Mouse (Mus musculus) hindlimb bud, embryonic 11.5 days (tissue): Measurements from ENCODE around the gene Pygm.

Experiments used
- DNase-seq: peaks from one replicate; pipeline ENCODE4 v3.0.0-alpha.2; 2012; ENCODE audit warnings: low read depth, low spot score; ENCODE audit errors: extremely low spot score

Pygm gene

DNA sequence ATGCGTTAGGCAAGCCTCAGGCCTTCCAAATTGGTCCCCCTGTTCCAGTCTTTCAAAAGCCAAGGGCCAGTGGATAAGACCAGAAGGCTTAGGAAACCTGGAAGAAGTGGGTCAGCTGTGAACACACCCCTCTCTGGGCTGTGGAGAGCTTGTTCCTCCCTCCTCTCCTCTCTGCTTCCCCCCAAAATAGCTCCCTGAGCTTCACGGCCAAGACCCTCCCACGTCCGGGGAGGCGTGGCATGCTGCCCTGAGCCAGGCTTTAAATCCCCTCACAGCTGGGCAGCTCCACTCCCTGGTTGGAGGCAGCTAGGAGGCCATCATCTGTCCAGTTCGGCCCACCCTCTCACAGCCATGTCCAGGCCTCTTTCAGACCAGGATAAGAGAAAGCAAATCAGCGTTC, at the start of gene Pygm:
Gene Pygm, plus strand, starts transcription at position 272 of the 400 bp plus-strand sequence.
- DNase-seq, result no peak

GRCm38 (mm10) chr19:6334673-6335457, 49.3 kb upstream of the Pygm start, which contains the start of gene Men1:
Gene Men1, plus strand, starts transcription at chr19:6334979.
- peak; percentile 94 for DNase-seq

GRCm38 (mm10) chr19:6335458-6335827, 48.8 kb upstream of the Pygm start:
- DNase-seq, result no peak

DNA sequence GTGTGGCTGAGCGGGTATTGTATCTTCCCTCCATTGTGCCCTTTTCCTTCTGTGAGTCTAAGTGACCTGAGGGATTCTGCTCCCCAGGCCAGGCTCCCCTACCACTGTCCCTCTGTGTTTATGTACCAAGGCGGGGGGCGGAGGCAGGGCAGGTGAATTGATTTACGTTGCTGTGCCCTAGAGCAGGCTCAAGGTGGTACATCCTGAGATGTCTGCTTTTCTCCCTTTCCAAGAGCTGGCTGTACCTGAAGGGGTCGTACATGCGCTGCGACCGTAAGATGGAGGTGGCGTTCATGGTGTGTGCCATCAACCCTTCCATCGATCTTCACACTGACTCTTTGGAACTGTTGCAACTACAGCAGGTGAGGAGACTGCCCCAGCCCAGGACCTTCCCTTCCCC, 47.3 kb upstream of the Pygm start:
- no peak for DNase-seq

DNA sequence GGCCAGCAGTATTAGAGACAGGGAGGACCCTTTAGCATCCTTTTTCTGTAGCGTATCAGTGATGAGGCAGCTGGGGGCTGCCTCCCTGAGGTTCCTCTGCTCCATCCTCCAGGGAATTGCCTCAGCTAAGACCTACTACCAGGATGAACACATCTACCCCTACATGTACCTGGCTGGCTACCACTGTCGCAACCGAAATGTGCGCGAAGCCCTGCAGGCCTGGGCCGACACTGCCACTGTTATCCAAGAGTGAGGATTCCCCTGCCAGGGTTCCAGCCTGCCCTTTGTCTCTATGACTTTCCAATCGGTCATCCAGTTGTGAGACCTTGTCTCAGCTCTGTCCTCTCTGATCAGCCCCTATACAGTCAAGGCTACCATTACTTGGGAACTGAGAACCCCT, 46.0 kb upstream of the Pygm start:
- no peak for DNase-seq

DNA sequence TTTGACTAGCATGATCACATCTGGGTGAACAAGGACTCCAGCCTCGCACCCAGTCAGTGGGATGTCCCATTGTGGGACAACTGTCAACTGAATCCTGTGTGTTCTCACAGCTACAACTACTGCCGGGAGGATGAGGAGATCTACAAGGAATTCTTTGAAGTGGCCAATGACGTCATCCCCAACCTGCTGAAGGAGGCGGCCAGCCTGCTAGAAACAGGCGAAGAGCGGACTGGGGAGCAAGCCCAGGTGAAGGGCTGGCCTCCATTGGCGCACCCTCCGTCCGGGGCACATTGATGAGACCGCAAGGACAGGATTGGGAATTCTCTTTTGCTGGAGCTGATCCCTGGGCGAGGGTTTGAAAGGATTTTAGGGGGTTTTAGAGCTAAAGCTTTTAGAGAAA, 45.5 kb upstream of the Pygm start:
- no peak for DNase-seq

DNA sequence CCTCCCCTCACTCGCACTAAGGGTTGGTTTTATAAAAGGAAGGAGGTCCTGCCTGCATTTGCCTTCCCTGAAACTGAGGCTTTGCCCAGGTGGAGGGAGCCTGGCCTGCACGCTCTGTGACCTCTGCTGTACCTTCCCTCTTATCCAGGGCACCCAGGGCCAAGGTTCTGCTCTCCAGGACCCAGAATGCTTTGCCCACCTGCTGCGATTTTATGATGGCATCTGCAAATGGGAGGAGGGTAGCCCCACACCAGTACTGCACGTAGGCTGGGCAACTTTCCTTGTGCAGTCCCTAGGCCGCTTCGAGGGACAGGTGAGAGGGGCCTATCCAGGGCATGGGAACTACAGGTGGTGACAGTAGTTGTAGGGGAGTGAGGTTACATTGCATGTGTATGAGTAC, 45.0 kb upstream of the Pygm start:
- no peak for DNase-seq

DNA sequence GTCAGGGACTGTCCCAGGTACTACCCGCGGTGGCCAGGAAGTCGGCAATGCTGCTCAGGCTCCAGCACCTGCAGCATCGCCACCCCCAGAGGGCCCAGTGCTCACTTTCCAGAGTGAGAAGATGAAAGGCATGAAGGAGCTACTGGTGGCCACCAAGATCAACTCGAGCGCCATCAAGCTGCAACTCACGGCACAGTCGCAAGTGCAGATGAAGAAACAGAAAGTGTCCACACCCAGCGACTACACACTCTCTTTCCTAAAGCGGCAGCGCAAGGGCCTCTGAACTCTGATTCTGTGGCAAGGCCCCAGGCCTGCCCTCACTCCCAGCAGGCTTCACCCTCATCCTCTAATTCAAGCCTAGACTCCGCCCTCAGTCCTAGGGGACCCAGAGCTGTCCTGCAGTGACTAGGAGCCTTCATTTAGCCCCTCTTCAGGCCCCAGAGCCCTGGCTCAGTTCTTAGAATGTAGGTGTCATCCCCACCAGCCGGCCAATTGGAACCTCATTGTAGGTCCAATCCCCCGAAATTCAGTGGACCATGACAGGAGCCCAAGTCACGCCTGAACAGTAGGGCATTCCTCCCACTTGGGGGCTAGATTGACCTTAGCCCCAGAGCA, 44.2 kb upstream of the Pygm start:
- no peak for DNase-seq

DNA sequence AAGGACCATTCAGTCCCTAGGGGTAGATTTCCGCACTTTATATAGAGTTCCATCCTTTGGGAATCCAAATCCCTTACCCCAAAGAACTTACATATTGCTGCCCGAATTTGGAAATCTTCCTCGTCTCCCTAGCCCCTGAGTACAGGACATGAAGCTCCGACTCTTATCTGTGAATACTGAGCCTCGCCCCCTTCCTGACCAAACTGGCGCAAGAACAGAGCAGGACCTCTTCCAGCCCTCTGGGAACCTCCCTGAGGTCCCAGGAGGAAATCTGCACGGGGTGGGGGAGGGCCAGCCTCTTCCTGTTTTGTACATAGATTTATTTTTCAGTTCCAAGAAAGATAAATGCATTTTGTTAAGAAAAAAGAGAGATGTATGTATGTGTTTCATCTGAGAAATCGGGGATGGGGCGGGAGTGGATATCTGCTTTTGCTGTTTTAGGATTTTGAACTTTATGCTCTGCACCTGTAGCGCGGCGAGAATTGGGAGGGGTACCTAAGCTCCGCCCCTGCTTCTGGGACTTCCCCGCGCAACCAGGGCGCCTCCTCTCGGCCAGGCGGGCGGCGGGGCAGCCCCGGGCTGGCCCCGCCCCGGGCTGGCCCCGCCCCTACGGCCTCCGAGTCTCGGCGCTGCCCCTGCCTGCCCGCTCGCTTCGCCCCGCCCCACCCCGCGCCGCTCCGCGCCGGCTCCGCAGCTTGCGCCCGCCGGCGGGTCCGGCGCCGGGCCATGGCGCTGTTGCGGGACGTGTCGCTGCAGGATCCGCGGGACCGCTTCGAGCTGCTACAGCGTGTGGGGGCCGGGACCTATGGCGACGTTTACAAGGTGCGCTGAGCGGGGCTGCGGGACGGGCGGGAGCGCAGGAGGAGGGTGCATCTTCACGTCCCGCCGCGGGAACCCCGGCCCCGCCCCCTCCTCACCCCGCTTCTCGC, 43.4 kb upstream of the Pygm start, which contains the start of gene Map4k2:
Gene Map4k2, plus strand, starts transcription at position 612 of the 929 bp plus-strand sequence.
- DNase-seq, result no peak

DNA sequence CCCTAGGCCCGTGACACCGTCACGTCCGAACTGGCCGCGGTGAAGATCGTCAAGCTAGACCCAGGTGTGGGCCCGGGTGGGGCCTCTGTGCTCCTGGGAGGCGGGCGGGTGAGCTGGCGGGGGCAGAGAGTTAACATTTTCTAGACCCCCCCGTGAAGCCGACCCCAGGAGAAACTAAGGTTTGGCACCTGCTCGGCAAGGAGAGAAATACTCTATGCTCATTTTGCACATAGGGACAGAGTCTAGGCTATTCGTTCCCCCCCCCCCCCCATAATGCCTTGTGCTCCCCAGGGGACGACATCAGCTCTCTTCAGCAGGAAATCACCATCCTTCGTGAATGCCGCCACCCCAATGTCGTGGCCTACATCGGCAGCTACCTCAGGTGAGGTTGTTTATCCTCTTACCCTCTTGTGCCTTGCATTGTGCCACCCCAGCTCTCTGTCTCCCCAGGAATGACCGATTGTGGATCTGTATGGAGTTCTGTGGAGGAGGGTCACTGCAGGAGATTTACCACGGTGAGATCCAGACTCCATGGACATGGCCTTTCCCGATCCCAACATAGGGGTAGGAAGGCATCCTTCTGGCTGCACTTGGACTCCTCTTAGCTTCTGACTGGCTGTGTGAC, 42.6 kb upstream of the Pygm start:
- no peak for DNase-seq

GRCm38 (mm10) chr19:6342276-6342933, 41.8 kb upstream of the Pygm start:
- no peak for DNase-seq

DNA sequence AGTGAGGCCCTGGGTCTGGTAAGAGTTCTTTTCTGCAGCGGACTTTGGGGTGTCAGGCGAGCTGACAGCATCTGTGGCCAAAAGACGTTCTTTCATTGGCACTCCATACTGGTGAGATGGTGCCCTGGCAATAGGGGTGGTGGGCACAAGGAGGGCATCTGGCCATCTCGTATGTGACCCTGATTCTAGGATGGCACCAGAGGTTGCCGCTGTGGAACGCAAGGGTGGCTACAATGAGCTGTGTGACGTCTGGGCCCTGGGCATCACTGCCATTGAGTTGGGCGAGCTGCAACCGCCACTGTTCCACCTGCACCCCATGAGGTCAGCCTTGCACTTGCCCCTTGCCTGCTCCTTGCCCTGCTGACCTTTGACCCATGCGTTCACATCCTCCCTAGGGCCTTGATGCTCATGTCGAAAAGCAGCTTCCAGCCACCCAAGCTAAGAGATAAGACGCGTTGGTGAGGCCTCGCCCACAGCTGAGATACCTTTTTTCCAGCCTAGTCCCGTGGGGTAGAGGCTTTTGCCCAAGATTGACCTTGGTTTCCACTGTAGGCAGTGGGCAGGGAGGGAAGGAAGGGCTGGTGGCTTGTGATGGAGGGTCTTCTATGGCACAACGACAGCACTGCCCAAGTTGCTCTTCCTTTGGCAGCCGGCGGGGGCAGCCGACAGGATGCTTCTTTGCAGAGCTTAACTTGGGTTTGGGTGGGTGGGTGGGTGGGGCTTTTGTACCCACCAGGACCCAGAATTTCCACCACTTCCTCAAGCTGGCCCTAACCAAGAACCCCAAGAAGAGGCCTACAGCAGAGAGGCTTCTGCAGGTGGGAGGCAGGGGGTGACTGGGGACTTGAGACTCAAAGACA, 40.9 kb upstream of the Pygm start:
- no peak for DNase-seq

DNA sequence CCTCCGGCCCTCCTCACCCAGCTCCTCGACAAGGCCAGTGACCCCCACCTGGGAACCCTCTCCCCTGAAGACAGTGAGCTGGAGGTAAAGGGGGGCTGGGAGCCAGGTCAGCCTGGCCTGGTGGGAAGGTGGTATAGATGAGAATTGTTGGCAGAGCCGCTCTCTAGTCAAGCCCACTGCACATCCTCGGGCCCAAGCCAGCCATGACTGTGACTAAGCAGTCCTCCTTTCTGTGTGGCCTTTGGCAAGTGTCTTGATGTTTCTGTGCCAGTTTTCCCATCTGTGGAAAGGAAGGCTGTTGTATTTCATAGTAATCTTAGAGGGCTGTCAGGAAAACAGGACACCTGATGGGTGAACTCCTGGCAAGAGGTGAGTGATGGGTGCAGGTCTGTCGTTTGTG, 40.2 kb upstream of the Pygm start:
- no peak for DNase-seq

GRCm38 (mm10) chr19:6346023-6346422, 38.2 kb upstream of the Pygm start:
- DNase-seq, result no peak

DNA sequence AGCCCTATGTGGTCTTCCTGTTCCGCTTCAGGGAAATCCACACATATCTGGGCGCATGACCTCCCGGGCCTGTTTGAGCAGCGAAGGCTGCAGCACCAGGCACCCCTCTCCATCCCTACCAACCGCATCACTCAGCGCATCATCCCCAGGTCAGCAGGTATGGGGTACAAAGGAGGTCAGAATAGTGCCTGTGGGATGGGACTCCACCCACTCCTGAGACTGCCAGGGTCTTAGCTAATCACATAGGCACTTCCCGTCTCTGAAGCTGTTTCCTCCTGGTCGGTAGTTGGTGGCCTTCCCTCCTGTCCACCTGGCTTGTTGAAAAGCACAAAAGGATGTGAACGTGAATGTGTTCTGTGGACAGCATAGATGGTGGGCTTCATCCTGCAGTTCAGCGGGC, 37.5 kb upstream of the Pygm start:
- DNase-seq, result no peak

DNA sequence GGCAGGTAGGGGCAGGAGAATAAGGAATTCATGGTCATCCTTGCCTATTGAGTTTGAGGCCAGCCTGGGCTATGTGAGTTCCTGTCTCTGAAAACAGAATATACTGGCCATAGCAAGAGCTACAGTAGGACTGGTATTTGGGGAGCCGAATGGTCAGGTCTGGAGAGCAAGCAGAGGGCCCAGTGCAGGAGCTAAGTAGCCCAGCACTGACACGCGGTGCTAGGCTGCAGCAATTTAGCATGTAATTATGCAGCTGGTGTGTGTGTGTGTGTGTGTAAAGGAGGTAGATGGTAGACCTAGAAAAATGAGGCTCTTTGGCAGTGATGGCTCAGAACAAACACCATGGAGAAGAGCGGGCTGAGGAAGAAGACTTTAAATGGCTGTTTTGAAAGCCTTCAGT, 36.6 kb upstream of the Pygm start:
- DNase-seq, result no peak

GRCm38 (mm10) chr19:6348717-6349116, 35.5 kb upstream of the Pygm start:
- DNase-seq, result no peak

DNA sequence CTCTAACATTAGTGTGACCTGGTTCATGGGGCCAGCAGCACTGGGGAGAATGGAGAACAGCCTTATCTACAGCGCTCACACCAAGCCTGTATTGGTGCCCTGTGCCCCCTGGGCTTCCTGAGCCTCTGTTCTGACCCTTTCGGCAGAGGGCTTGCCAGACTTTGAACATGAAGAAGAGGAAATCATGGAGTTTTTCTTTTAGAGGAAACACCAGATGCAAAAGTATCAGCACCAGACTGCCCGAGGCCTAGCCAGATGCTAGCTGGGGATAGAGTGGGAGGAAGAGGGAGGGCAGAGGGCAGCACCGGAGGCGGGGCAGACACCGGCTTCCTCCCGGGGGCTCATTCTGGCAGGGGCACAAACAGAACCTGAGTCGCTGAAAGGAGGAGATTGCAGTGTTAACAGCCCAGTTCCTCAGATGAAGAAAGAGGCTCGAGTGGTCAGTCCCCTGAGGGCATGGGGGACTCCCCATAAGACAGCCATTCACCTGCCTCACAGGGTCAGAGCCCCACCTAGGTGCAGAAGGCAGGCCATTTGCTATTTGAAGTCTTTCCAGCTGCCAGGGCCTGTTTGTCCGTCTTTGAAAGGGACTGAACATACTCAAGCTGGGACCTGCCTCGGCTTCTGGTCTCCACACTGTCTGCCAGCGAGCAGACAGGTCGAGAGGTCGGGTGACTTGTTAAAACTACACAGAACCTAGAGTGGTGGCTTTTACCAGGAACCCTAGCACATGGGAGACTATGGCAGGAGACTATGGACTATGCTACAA, 34.8 kb upstream of the Pygm start:
- no peak for DNase-seq
